Mouse (Mus musculus) cerebellum, adult 8-10 months (tissue): ENCODE data around the gene Cpeb3.
A peak's percentile ranks its signal among the peaks of the same experiment; 100 is the strongest.
"Not testable (repeated sequence)": the region's sequence is repeated elsewhere in the genome, so short reads cannot be mapped to it uniquely, and the experiment has no call there.

Experiments
- DNase-seq: peaks from one replicate; pipeline ENCODE4 v3.0.0; 2022

Gene Cpeb3

DNA sequence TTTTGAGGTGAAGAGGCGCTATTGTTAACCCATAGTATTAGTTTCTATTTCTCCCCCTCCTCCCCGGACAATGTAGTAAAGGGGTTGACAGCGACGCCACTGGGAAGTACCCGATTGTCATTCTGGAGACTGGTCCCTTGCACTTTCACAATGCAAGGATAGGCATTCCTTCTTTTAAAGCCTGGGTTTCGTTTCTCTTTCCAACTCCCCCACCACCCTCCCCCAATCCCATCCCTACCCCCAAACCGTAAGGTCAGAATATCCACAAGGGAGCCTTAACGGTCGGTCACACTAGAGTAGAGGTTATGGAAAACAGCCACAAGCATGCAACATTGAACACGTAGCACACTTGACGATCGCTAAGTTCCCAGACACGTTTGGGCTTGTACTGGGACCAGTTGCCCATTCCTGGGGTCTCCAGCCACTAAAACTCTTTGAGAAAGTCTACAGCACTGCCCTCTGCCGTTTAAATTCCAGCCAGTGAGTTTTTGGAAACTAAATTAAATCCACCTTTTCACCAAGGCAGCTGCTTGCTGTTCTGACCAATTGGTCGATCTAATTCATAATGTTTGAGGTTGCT lies at the start of gene Cpeb3:
Gene Cpeb3 (minus strand): TSS at position 426 of the 580 bp plus-strand sequence.
- peak; percentile 25 for DNase-seq

DNA sequence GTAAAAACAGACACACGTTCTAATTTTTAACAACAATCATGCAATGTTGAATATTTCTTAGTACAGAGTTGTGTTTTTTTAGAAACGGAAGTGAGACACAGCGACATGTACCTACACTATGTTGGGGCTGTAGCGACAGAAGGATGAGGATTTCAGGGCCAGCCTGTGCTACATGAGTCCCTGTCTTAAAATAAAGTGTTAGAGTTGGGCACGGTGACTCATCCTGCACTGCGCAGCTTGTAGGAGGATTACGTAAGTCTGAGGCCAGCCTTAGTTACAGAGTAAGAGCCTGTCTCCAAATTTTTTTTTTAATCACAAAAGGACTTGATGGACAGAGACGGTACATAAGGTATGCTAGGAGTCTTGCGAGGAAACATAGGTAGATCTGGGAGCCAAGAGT lies 46.9 kb upstream of the Cpeb3 start:
- no peak for DNase-seq

DNA sequence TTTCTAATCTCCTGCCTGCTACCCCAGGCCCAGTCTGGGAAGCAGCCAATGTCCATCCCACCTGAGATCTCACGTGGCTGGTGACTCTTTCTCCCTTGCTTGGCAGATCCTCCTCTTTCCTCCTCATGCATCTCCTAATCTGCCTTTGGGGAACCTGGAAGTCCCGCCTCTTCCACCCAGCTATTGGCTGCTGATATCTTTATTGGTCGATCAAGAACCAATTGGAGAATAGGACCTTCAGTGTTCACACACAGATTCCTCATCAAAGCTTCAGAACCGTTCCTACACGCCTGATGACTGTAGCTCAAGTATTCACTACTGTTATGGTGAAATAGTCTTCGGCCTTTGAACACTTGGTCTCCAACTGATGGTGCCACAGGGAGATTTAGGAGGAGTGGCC lies 43.7 kb upstream of the Cpeb3 start:
- no peak for DNase-seq

DNA sequence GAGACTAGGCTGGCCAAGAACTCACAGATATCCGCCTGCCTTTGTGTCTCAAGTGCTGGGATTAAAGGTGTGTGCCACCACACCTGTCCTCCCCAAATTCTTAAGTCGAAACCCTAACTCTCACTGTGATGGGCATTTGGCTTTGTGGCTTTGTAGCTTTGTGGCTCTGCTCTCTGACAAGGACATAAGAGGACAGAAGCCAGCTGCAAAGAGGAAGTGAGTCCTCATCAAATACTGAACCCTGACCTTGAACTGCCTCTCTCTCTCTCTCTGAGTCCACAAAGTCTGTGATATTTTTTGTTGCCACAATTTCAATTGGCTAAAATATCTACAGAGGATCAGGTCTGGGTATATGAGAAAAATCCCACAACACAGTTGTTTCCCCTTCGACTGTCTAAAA lies 39.8 kb upstream of the Cpeb3 start:
- DNase-seq, result no peak

DNA sequence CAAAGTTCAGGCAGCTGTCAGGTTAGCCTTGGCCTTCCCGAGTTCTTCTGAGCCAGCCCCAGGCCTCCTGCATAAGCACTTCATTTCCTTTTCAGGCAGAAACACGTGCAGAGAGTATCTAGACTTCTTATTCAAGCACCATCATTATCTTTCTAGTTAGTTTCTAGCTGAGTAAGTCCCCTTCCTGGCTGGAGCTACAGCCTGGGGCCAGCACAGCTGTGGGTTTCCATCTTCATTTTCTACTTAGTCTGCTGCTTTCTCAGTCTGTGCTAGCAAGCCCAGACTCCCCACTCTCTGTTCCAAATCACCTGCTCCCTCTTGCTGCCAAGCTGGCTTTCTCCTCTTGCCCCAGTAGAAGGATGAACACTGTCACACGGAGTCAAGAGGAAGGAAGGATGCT lies 38.5 kb upstream of the Cpeb3 start:
- DNase-seq, result no peak

DNA sequence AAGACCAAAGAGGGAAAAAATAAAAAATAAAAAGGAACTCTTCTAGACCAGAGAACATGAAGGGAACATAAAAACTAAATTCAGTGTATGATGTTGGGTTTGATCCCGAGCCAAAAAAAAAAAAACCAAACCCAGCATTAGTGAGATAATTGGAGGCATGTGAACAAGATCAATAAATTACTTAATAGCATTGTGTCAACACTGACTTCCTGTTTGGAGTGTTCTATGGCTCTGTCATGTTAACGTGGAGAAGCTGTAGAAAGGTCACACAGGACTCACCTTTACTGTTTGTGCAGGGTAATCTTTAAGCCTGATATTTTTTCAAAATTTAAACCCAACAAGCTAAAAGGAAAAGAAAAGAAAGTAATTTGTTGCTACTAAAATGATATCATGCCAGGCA lies 34.3 kb upstream of the Cpeb3 start:
- no peak for DNase-seq

DNA sequence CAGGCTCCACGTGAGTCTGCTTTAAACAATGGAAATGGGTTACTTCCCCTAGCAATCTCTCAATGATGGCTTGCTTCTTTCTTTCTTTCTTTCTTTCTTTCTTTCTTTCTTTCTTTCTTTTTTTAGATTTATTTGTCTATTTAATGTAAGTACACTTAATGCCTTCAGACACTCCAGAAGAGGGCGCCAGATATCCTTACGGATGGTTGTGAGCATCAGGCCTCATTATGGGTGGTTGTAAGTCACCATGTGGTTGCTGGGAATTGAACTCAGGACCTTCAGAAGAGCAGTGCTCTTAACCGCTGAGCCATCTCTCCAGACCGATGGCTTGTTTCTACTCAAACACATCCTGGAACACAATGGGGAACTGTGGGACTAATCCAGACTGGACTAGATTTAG lies 32.8 kb upstream of the Cpeb3 start:
- no peak for DNase-seq

DNA sequence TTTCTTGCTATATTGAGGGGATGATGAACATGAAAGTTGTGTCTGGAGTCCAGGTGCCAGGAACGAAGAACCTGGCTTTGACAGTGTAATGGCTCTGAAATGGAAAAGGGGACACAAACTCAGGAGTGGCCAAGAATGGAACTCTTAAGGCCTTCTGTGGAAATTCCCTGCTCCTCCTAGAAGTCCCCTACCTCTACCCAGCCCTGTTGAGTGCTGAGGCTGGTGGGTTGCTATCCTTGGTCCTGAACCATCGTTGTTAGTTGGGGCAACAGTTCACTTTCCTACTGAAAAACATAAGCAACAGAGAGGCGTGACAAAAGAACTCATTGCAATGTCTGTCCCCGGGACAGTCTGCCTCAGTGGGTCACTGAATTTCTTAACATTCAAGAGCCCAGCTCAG lies 30.7 kb upstream of the Cpeb3 start:
- no peak for DNase-seq

DNA sequence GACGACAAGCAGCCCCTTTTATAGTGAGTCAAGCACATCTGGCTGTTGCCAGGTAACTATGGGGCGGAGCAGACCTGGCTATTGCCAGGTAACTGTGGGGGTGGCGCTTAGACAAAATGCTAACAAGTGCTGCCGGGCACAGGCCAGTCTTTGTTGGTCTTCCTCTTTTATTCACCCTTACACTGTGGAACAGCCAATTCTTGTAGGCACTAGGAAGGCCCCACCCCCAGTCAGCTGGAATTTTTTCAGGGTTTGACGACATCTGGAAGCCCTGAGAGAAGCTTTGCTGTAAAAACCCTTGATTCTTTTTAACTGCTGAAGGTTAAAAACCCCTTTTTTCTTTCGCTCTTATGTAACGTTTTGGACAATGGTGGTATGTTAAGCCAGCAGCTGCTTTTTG lies 30.2 kb upstream of the Cpeb3 start:
- DNase-seq, result no peak

DNA sequence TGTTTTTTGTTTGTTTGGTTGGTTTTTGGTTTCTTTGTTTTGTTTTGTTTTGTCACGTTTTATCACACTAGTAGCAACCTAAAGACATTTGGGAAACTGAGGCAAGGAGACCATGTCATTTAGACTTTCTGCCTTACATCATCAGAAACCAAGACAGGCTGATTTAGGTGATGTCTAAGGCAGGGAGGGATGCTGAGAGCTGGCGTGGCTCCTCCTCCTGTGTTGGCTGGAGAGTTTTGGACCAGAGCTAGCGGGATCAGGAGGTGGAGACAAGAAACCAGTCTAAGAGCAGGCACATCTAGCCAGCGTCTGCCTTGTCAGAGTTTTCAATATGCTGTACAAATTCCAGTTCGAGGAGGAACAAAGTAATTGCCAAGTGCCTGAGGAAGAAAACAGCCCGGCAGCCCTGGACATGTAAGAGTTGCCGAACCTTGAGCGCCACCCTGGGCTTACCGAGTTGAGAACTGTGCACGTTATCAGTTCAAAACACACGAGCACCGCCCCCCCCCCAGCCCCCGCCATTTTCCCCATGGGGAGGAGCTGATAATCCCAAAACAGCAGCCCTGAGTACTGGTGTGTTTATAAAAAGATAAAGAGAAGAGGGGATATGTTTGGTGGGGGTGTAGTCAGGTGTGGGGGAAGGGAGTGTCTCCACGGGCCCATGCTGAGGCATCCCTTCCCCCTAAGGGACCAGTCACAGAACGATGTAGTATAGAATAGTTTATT lies 29.5 kb upstream of the Cpeb3 start:
- DNase-seq, result no peak

DNA sequence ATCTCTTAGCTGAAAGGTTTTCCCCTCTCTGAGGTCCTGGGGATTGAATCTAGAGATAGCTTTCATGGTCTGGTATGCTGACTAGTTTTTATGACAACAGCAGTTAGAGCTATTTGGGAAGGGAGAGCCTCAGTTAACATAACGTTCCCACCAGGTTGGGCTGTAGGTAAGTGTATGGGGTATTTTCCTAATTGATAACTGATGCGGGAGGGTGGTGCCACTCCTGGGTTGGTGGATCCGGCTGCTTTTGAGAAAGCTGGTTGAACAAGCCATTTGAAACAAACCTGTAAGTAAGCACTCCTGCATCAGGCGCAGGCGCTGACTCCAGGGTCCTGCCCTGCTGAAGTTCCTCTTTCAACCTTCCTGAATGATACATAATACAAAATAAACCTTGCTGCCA lies 28.9 kb upstream of the Cpeb3 start:
- no peak for DNase-seq

DNA sequence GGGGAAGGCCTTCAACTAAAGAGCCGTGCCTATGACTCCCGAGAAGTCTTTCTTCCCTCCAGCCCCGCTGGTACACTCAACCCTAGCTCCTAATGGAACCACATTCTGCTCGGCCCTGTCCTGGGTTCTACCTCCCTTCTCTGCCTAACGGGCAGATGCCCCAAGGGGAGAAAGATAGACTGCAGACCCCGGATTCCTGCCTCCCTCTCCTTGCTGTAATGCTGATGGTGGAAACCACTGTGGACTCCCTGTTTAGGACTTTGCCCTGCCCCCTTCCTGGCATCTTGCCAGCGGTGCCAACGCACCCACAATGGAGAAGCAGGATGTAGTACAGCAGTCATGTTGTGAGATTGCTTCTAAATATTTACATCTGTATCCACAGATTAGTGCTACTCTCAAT lies 27.4 kb upstream of the Cpeb3 start:
- DNase-seq, result no peak

DNA sequence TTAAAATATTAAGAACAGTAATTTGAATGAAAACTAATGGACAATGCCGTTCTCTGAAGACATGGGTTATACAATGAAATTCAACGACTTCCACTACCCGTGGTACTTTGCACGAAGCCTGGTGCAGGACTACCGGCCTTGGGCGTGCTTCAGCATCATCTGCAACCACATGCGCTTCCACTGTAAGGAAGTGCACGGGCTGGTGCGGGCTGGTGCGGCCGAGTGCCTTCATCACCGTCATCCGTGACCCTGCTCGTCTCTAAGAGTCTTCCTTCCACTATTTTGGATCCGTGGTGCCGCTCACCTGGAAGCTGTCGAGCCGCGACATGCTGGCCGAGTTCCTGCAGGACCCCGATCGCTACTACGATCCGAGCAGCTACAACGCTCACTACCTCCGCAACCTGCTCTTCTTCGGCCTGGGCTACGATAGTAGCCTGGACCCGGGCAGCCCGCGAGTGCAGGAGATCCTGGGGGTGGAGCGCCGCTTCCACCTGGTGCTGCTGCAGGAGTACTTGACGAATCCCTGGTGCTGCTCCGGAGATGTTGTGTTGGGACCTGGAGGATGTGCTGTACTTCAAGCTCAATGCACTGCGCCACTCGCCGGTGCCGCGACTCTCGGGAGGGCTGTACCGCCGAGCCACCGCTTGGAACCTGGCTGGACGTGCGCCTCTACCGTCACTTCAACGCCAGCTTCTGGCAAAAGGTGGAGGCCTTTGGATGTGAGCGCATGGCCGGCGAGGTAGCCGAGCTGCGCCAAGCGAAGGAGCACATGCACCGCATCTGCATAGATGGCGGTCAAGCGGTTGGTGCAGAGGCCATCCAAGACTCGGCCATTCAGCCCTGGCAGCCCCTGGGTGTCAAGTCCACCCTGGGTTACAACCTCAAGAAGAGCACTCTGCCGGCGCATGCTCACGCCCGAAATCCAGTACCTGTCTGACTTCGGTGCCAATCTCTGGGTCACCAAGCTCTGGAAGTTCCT lies 25.4 kb upstream of the Cpeb3 start:
- peak; percentile 29 for DNase-seq

DNA sequence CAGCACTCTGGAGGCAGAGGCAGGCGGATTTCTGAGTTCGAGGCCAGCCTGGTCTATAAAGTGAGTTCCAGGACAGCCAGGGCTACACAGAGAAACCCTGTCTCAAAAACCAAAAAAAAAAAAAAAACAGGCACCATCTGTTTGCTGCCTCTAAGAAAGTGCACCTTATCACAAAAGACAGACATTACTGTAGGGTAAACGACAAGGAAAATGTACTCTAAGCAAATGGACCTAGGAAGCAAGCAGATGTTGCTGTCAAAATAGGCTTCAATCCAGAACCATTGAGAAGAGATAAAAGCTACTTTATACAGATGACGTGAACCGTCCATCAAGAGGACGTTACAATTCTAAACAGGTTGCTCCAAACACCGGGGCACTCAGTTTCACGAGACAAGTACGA lies 24.2 kb upstream of the Cpeb3 start:
- DNase-seq, result not testable (repeated sequence)

DNA sequence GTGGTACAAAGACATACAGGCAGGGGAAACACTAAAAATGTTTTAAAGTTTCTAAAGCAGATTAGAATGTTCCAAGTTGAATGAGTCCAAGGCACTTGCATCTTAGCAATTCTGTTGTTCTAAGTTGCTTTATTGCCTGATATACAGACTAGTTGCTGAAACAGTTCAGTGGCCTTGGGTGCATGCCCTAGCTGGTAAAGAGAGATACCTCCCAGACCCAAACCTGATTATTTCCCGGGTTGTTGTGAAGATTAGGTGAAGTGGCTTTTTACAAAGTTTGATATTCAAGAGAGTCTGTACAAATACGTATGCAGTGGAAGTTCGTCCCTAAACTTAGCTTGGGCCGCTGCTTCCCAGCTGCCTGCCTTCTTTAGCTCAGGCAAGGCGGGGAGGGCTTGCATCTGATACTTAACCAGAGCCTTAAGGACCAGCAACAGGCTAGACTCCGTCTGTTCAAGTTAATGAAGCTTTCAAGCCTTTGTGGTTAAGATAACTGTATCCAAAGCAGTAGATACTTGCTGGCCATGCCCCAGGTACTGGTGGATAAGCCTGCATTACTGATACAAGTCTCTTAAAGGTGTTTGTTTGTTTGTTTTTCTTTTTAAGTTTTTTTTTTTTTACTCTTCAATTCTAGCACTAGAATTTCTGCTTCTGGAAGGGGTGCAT lies 16.9 kb upstream of the Cpeb3 start:
- DNase-seq, result no peak

DNA sequence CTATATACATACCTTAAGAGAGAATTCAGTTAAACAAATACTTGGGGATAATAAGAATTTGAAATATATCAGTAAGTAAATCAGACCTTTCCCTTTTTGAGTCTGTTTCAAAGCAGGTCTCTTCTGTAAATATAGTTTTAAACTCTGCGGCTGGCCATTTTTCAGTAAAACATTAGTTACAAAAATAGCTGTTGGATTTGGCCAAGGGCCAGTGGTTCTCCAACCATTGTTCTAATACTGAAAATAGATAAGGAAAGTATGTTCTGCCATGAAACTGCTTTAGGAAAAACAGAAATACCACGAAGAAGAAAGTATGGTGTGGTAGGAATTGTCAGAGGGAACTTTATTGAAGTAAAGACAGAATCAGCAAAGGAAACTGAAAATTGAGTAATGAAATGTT lies 6.3 kb upstream of the Cpeb3 start:
- no peak for DNase-seq

DNA sequence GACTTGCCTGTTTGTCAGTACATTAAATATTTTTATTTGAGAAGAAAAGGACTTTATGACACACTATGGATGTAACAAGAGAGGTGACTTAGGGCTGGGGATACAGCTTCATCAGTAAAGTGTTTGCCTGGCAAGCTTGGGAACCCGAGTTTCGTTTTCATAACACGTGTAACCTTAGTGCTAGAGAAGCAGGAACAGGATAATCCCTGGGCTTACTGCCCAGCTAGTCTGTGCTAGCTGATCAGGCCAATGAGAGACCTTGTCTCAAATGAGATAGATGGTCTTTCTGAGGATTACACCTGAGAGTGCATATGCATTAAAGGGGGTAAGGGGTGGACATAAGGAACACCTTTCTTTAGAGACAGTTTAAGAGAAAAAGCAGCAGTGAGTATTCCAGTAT lies 3.0 kb upstream of the Cpeb3 start:
- no peak for DNase-seq

DNA sequence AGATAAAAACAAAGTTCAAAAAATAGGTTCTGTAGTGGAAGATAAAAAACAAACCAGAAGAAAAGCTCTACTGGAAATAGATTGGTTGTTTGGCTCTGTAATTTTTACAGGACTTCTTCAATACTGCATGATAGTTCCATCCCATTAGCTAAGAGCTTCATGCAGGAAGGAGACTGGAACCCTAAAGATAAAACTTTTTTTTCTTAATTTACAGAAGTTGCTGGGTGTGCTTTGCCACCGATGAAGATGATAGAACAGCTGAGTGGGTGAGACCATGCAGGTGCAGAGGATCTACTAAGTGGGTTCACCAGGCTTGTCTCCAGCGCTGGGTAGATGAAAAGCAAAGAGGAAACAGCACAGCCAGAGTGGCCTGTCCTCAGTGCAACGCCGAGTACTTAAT lies 2.1 kb upstream of the Cpeb3 start:
- DNase-seq, result no peak

DNA sequence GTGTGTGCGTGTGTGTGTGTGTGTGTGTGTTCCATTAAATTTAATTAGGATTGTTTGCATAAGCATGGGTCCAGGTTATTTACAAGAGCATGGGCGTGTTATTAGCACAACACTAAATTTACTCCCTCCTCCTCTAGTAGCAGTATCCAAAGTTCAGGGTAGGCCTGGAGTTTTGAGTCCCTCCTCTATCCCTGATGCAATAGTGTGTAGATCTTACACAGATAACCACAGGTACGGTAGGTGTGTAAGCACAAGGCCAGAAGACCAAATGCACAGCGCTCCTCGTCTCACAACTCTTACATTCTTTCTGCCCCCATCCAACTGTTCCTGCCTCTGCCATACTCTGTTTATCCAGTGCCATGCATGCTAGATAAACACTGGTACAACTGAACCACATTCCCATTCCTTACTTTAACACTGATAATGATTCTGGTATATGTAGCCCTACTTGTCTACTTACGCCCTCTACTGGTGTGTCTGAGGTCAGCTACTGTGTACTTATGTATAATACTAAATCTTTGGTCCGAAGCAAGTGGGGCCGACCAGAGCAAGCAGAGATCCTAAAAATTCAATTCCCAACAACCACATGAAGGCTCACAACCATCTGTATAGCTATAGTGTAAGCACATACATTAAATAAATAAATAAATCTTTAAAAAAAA lies 1.2 kb upstream of the Cpeb3 start:
- no peak for DNase-seq

DNA sequence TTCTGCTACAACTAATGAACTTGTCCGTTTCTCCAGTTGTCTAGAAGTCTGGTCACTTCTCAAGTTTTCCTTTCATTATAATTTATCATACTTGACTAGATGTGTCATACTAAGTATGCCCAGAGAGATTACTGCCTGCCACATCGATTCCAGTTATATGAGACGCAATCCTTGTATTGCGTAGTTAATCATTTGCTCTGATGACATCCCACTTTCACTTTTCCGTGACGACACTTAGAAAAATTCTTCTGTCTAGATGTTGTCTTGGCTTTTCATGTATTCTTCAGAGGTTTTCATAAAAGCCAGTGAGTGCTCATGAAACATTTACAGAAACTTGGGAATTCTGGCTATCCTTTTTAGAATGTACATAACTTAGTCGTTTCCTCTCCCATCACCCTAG lies 585 bp upstream of the Cpeb3 start:
- no peak for DNase-seq

DNA sequence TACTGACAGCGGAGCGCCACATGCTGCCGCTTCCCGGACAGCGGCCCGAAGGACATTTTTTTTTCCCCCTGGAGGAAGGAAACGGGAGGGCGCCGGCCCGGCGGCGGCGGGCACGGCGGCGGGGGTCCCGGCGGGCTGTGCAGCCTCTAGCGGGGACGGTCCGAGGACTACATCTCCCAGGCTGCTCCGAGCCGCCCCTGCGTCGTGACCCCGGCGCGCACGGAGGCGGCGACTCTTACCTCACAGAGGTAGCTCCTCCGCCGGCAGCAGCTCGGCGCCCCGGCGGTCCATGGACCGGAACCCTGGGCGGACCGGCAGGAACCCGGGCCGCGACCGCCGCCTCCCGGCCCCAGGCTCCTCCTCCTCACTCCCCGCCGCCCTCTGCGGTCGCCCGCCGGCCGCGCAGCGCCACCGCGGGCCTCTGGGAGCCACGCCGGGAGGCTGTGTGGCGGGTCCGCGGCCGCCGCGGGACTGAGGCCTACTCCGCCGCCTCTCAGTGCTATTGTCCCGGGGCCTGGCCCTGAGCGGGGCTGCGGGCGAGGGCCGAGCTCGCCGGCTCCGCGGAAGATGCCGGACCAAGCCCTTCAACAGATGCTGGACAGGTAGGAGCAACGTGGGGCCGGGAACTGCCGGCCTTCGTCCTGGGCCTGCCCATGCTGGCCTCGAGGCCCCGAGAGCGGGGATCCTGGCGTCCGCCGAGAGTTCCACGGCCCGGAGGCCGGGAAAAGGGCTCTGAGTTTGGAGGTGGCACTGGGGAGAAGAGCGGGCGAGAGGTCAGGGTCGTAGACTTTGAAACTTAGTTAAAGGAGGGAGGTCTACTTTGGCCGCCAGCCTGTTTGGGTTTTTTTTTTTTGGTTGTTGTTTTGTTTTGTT lies 862 bp downstream of the Cpeb3 start, which contains the start of gene March5:
Gene March5 (plus strand): TSS at position 241 of the 873 bp plus-strand sequence.
- DNase-seq, result peak; percentile 87
